Mouse (Mus musculus): ENCODE measurements around the gene Gm5141.
A peak's percentile ranks its signal among the peaks of the same experiment; 100 is the strongest.
"Not testable (repeated sequence)": the region's sequence is repeated elsewhere in the genome, so short reads cannot be mapped to it uniquely, and the experiment has no call there.

Gm5141 gene

DNA sequence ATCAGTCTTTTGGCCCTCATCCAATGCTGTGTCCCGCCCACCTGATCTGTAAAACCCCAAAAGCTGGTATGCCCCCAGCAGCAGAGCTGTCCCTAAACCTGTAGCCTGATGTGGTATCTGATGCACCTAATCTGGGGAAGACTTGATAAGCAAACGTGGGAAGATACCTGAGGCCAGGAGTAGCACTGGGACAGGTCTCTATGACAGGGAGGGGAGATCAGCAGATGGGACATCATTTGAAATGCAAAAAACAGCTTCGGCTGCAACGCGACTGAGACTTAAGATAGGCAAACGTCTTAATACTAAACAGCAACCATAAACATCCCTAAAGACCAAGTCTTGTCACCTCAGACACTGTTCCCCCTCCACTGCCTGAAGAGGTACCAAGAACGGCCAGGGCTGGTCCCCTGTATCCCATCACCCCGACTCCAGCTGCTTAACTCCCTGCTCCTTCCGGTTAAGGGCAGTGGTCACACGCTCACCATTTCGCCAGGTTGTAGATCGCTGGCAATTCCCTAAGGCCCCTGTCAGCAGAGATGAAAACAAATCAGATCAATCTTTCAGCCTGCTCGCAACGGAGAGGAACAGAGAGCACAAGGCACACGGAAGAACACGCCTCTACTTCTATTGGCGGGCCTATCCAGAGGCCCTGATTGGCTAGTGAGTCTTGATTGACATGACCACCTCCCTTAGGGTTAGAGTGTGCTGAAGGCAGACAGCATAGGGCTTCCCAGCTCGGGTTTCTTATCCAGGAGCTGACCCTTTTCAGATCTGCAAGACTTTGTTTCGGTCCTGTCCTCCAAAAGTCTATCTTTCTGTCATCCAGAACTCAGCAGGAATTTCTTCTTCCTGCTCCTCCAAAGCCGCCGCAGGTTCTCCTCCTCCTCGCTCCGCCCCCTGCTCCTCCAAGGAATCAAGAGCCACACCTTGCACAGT is at the start of gene Gm5141:
Gm5141 (minus strand) TSS at position 610 of the 936 bp plus-strand sequence.
- peak; percentile 54 to 57 for DNase-seq

- no peak for DNase-seq
These were observed 47.7 kb upstream of the Gm5141 start for GRCm38 (mm10) chr13:62833341-62833740.

GRCm38 (mm10) chr13:62832239-62832638 is 46.6 kb upstream of the Gm5141 start:
- DNase-seq: no peak

- not testable (repeated sequence) for DNase-seq
These were observed 30.1 kb upstream of the Gm5141 start for GRCm38 (mm10) chr13:62815705-62816104.

DNA sequence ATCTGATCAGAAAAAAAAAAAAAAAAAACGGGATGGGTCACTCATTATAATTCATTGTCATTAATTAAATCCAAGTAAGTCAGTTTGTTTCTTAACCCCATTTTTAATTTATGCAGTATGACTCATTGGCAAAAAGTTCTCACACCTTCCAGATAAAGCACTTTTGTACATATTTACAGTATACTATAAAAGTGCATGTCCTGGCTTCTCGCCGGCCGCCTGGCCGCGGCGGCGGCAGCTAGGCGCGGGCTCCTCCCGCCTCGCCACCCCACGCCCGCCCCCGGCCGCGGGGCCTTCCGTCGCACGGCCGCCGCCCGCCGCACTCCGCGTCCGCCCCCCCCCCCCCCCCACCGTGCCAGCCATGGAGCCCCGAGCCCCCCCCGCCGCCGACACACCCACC is 27.1 kb upstream of the Gm5141 start:
- peak in 1 of 2 experiments; percentile 2 for DNase-seq

- not testable (repeated sequence) for DNase-seq
These were observed 22.4 kb upstream of the Gm5141 start for GRCm38 (mm10) chr13:62807981-62808380.

DNA sequence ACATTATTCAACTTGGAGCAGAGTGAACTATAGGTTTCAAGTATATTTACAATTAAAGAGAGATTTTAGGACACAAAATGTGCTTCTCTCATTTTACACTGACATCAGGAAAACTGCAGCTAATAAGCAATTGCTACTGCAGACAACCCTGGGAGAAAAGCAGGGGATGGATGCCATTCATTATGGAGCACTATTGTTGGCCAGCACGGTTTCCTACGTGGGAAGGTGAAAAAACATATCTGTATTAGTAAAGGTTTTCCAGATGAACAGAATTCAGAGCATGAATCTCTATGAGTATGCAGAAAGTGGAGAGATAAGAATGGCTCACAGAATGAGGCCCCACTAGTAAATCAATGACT is 506 bp upstream of the Gm5141 start:
- not testable (repeated sequence) for DNase-seq

GRCm38 (mm10) chr13:62763806-62764205 is 21.8 kb downstream of the Gm5141 start:
- peak; percentile 55 to 65 for DNase-seq

GRCm38 (mm10) chr13:62760432-62761415 is 24.9 kb downstream of the Gm5141 start, which contains the start of gene Platr25:
Gene Platr25 (minus strand): TSS chr13:62760709.
- DNase-seq: peak; percentile 56 to 65

GRCm38 (mm10) chr13:62733322-62733721 is 52.3 kb downstream of the Gm5141 start:
- no peak for DNase-seq

All from cerebellum, postnatal 10 days (tissue).